Mouse (Mus musculus) cerebral cortex, adult 2 months (tissue): ENCODE data around the gene Cd2.

ENCODE experiments used
- WGBS: fragments of 180-500 bp; shearing (Covaris S2); methylation state at CpG from one replicate; pipeline ENCODE4 v1.1.7; 2018; 5-methylcytosine and 5-hydroxymethylcytosine counted together

The Cd2 gene

DNA sequence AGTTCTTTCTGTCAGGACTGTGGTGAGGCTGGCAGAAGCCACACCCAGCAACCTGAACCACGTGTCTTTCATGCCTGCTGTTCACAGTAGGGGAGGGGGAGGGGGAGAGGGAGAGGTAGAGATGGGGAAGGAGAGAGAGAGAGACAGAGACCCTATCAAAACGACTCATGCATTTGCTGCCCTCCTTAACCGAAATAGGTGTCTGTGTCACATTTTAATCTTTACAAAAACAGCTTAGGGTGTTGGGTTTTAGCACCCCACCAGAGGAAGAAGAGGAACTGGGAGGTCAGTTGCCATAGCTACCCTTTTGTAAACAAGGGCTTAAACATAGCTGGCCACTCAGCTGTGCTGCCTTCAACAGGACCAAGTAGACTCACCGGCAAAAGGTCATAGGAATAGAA lies at the start of gene Cd2:
Gene Cd2 (minus strand): TSS at position 29 of the 401 bp plus-strand sequence.
- WGBS: 48% methylated on average over 4 of the region's 4 CpGs

DNA sequence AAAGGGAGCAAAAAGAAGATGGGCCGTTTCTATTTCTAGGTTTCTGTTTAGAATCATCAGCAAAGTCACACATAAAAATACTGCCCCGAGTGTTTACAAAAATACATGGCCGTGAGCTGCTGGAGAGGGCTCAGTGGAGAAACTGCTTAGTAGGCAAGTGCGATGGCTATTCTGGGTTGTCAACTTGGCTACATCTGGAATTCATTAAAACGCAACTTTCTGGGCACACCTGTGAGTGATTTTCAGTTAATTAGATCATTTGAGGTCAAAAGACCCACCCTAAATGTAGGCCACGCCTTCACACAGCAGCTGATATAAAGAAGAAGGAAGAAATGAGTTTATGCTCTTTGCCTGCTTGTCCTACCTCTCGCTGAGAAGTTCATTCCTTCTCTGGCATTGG lies 40.9 kb upstream of the Cd2 start:
- WGBS: 85% methylated on average over 7 of the region's 7 CpGs

DNA sequence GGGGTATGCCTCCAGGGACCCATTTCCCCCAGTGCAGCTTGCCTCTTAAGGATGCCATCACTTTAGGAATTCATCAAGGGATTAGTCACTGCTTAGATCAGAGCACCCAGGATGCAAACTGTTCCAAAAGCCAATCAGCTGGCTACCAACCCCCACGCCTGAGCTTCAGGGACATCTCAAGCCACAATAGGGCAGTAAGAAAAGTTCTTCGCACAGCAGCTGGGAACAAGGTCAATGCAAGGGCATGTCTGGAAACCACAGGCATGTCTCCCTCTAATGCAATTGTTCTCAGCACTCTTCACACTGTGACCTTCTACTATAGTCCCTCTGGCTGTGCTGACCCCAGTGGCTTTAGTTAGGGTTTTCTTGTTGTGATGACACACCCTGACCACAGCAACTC lies 39.5 kb upstream of the Cd2 start:
- 89% methylated on average over 2 of the region's 2 CpGs for WGBS

GRCm38 (mm10) chr3:101322437-101322836 lies 34.7 kb upstream of the Cd2 start:
- WGBS: 74% methylated on average over 10 of the region's 10 CpGs

GRCm38 (mm10) chr3:101320874-101321273 lies 33.1 kb upstream of the Cd2 start:
- WGBS: 50% methylated on average over 7 of the region's 7 CpGs

DNA sequence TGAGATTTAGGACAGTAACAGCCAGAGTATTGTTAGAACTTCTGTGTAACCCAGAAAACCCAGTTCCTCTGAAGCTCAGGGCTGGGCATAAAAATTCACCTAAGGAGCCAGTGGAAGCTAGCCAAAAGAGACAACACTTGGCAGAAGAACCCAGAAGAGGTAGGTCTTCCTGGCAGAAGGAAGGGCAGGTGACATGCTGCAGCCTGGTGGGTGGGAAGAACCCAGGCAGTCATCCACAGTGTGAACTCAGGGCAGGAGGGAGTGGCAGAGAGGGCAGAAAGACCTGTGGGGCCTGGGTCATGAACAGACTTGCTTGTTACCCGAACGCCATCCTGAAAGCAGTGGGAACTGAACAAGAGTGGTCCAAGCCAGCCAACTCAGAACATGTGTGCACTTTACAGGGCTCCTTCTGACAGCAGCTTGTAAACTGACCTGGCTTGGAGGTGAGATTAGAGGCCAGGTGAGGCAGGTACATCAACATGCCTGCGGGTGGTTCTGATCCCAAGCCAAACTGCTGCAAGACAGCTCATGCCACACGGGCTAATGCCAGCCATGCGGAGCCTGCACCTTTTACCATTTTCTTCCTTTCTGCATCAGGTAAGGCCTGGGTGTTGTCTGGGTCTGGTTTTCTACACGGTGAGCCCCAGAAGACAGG lies 30.9 kb upstream of the Cd2 start:
- WGBS: 95% methylated on average over 6 of the region's 6 CpGs

DNA sequence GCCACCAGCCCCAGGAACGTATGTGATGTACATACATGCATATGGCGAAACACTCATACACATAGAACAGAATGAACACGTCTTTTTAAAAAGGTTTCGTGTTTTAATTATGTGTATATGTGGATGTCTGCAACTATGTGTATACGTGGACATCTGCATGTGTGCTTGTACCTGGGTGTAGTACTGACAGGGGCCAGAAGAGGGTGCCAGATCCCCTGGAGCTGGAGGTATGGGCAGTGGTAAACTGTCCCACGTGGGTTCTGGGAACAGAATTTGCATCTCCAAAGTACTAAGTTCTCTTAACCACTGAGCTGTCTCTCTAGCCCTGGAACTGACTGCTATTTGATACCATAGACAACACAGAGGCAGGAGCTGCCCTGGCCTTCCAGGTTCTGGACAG lies 30.4 kb upstream of the Cd2 start:
- 76% methylated on average over 6 of the region's 6 CpGs for WGBS

DNA sequence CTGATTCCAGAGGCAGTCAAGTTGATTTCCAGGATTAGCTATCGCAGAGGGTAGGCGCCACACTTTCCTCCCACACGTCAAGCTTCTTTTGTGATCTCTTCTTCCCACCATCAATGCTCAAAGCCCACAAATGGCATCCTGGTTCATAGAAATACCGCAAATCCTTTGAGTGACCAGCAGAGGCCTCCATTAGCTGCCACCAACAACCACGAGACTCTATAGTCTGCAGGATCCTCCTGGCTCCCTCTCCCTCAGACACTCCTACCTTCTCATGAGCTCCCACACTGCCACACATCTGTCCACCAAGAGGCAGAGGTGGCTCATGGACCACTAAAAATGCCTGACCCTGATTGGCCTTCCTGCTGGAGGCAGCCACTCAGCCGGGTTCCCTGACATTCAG lies 27.2 kb upstream of the Cd2 start:
- 79% methylated on average over 6 of the region's 6 CpGs for WGBS

GRCm38 (mm10) chr3:101313266-101314051 lies 25.7 kb upstream of the Cd2 start:
- 80% methylated on average over 8 of the region's 8 CpGs for WGBS

GRCm38 (mm10) chr3:101310977-101311376 lies 23.2 kb upstream of the Cd2 start:
- 81% methylated on average over 9 of the region's 9 CpGs for WGBS

DNA sequence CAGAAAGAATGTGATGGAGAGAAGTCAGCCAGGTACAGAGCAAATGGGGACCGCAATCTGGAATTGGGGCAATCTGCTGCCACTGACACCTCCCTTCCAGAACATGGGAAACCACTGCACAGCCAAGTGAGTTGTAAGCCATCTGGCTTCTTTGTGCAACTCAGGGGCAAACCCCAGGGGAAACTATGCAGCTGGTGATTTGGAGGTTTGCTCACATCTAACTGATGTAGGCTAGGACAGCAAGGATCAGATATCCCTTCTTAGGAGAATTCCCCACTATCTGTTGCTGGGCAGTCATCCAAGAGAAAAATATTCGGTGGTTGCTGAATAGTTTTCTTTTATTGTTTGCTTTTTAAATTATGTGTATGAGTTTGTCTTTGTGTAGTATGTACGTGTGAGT lies 21.9 kb upstream of the Cd2 start:
- 69% methylated on average over 3 of the region's 3 CpGs for WGBS

DNA sequence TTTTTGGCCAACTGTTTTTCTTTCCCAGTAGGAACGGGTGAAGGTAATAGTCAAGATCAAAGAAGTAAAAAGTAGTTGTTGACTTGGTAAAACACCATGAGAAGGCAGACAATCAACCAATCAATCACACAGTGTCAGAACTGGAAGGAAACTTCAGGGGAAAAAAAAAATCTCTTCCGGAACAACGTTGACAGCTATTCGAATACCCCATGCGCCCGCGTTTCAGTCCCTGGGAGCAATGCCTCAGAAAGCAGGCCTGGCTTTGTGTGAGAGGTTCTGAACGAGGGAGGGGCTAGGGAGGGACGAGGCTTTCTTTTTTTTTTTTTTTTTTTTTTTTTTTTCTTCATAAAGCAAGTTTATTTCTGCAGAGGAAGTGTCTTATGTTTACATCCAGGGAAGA lies 18.4 kb upstream of the Cd2 start:
- WGBS: 77% methylated on average over 9 of the region's 9 CpGs

- WGBS: 92% methylated on average over 2 of the region's 2 CpGs
Measured at GRCm38 (mm10) chr3:101305046-101305445, 17.3 kb upstream of the Cd2 start.

- 16% methylated on average over 8 of the region's 8 CpGs for WGBS
Measured at GRCm38 (mm10) chr3:101304156-101304555, 16.4 kb upstream of the Cd2 start.

- 10% methylated on average over 23 of the region's 23 CpGs for WGBS
Measured at GRCm38 (mm10) chr3:101300271-101301071, 12.7 kb upstream of the Cd2 start.

GRCm38 (mm10) chr3:101299591-101299990 lies 11.9 kb upstream of the Cd2 start:
- WGBS: 85% methylated on average over 6 of the region's 6 CpGs

DNA sequence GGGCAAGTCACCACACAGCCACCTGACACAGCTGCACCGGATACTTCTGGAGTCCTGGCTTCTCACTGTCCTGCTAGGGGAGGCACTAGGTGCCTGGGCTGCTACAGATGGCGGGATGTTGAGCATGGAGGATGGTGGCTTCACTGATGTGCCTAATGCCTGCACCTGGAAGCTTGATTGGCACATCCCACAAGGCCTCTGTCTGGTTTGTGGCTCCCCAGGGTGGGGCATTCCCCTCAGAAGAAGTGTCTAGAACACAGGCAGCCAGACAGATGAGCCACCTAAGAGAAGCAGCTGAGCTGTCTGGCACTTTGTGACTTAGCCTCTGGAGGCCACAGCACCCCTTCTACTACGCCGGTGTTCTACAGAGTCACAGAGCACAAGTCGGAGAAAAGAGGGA lies 9.5 kb upstream of the Cd2 start:
- WGBS: 93% methylated on average over 5 of the region's 5 CpGs

GRCm38 (mm10) chr3:101295931-101296820 lies 8.4 kb upstream of the Cd2 start:
- WGBS: 68% methylated on average over 15 of the region's 15 CpGs

DNA sequence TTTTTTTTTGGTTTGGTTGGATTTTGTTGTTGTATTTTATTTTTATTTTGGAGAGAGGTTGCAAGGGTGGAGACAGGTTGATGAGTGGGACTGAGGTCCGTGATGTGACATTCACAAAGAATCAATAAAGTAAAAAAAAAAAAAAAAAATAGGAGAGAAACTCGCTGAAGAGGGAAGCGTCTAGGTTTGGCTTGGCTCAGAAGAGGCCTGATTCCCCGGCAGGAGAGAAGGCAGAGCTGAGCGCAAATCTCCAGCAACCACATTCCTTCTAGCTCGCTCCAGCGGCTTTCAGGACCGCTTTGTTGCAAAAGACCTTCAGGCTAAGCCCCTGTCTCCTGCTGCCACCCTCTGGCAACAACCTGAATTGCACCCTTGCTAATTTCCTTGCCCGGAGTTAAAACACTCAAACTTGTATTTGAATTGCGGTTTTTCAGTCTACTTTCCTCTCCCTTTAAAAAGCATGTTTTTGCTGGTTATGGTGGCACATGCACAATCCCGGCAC lies 7.7 kb upstream of the Cd2 start:
- WGBS: 4% methylated on average over 11 of the region's 11 CpGs

- WGBS: 72% methylated on average over 10 of the region's 10 CpGs
Measured at GRCm38 (mm10) chr3:101294487-101295365, 7.0 kb upstream of the Cd2 start.
